Mouse (Mus musculus) embryonic fibroblast, embryonic 13.5 days (primary cell): ENCODE data around the gene Ifi209.
"Not testable (repeated sequence)": the region's sequence is repeated elsewhere in the genome, so short reads cannot be mapped to it uniquely, and the experiment has no call there.

Source experiments
- CTCF ChIP-seq: IDR thresholded peaks from 2 replicates; pipeline ENCODE4 v1.5.1; 2011; ENCODE audit warnings: mild to moderate bottlenecking, control low read depth, low read length, moderate library complexity, borderline replicate concordance; ENCODE audit not compliant: insufficient read depth
- POLR2A ChIP-seq: IDR thresholded peaks from 2 replicates; pipeline ENCODE4 v1.6.1; 2011; ENCODE audit warnings: low read depth, mild to moderate bottlenecking, control low read depth, low read length, moderate library complexity

- TF ChIP-seq POLR2A, CTCF: not testable (repeated sequence)
These were observed 20.4 kb upstream of the Ifi209 start for GRCm38 (mm10) chr1:173610291-173610690.
